Mouse (Mus musculus): ENCODE measurements around the gene Gm49393. TPM values are rescaled to one million over a fixed set of nuclear protein-coding genes. Genes with fewer than 3 reads are reported as not detected.
"Not testable (repeated sequence)": the region's sequence is repeated elsewhere in the genome, so short reads cannot be mapped to it uniquely, and the experiment has no call there.

Gm49393 gene
- polyA plus RNA-seq (2015; fragmentation: Nextera tagmentation; extraction: Ambion mirVana), result not detected in 2 replicates

GRCm38 (mm10) chr13:60935490-60935889, at the start of gene Gm49393:
TSS of gene Gm49393 (minus strand) at chr13:60935590.
- H3K4me3 ChIP-seq; H3K9me3 ChIP-seq; H3K4me2 ChIP-seq (replicated peaks); H3K27me3 ChIP-seq; H3K27ac ChIP-seq (replicated peaks); H3K9ac ChIP-seq (replicated peaks); H3K36me3 ChIP-seq; H3K4me1 ChIP-seq; ATAC-seq (replicated peaks): not testable (repeated sequence)
- WGBS, result 67% methylated on average over 2 of the region's 2 CpGs

- not testable (repeated sequence) for H3K36me3 ChIP-seq; H3K27me3 ChIP-seq; H3K27ac ChIP-seq (replicated peaks); H3K4me2 ChIP-seq (replicated peaks); H3K9ac ChIP-seq (replicated peaks); ATAC-seq (replicated peaks); H3K4me1 ChIP-seq; H3K4me3 ChIP-seq; H3K9me3 ChIP-seq
- 76% methylated on average over 4 of the region's 4 CpGs for WGBS
These were observed 36.9 kb upstream of the Gm49393 start for GRCm38 (mm10) chr13:60972319-60972718.

- not testable (repeated sequence) for H3K36me3 ChIP-seq; H3K9me3 ChIP-seq; H3K4me1 ChIP-seq; H3K27ac ChIP-seq (replicated peaks); H3K27me3 ChIP-seq; H3K4me3 ChIP-seq; H3K4me2 ChIP-seq (replicated peaks); H3K9ac ChIP-seq (replicated peaks); ATAC-seq (replicated peaks)
- 41% methylated on average over 5 of the region's 5 CpGs for WGBS
These were observed 28.6 kb upstream of the Gm49393 start for GRCm38 (mm10) chr13:60963985-60964384.

GRCm38 (mm10) chr13:60961706-60962105, 26.3 kb upstream of the Gm49393 start:
- Histone ChIP-seq H3K36me3 (no peaks in the 10 kb centered on the region), H3K27ac (replicated peaks) (no peak overlapping the region), H3K9me3 (peaks cover 12% of the 10 kb centered on the region; the same call in 1 of the 2 replicates), H3K4me2 (replicated peaks) (no peak overlapping the region), H3K27me3 (no peaks in the 10 kb centered on the region), H3K4me1 (no peaks in the 10 kb centered on the region), H3K4me3 (no peak overlapping the region), H3K9ac (replicated peaks) (no peak overlapping the region)
- 68% methylated on average over 5 of the region's 5 CpGs for WGBS
- ATAC-seq (replicated peaks), result no peak

DNA sequence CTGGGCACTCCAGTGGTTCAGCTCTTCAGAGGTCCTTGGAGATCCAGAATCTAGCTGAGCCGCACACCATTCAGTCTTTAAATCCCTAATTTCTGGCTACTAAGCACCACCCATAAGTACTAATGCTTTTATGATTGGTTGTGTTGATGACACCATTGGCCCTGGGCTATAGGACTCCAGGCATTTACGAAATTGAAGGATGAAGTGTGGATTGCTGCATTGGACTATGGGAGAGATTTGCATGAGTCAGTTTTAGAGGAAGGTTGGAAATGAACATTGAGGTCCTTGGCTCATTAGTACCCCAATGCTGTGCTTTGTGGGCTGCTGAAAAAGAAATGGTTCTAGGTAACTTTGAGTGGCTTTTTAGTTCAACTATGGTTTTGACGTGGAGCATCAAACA, 6.5 kb upstream of the Gm49393 start, which contains the start of gene Tpbpa:
Gene Tpbpa, minus strand, starts transcription at position 101 of the 400 bp plus-strand sequence.
- H3K4me1 ChIP-seq; ATAC-seq (replicated peaks); H3K9me3 ChIP-seq; H3K4me2 ChIP-seq (replicated peaks); H3K27ac ChIP-seq (replicated peaks); H3K4me3 ChIP-seq; H3K36me3 ChIP-seq; H3K9ac ChIP-seq (replicated peaks); H3K27me3 ChIP-seq: not testable (repeated sequence)
- WGBS, result 74% methylated on average over 3 of the region's 3 CpGs

- Histone ChIP-seq H3K4me2 (replicated peaks) (no peak within 1 kb of the TSS), H3K4me3 (no peak within 1 kb of the TSS), H3K9me3 (0 out of 2 replicates have a peak, but pooled peaks cover 3% of the 10 kb centered on the region), H3K27me3 (no peaks in the 10 kb centered on the region), H3K27ac (replicated peaks) (no peak within 1 kb of the TSS), H3K9ac (replicated peaks) (no peak within 1 kb of the TSS), H3K36me3 (no peaks in the 10 kb centered on the region), H3K4me1 (no peaks in the 10 kb centered on the region)
- WGBS, result 77% methylated on average over 5 of the region's 5 CpGs
- no peak for ATAC-seq (replicated peaks)
These were observed 1.1 kb upstream of the Gm49393 start, which contains the start of the genes Gm49391 and Ctla2a for GRCm38 (mm10) chr13:60936500-60936901. TSS of gene Gm49391 (minus strand) at chr13:60936571. TSS of gene Ctla2a (minus strand) at chr13:60936625.

- not testable (repeated sequence) for H3K9ac ChIP-seq (replicated peaks)
- WGBS, result 89% methylated on average over 2 of the region's 2 CpGs
These were observed 30.6 kb downstream of the Gm49393 start, which contains the start of gene Tpbpb for GRCm38 (mm10) chr13:60904780-60905179. TSS of gene Tpbpb (minus strand) at chr13:60904880.

DNA sequence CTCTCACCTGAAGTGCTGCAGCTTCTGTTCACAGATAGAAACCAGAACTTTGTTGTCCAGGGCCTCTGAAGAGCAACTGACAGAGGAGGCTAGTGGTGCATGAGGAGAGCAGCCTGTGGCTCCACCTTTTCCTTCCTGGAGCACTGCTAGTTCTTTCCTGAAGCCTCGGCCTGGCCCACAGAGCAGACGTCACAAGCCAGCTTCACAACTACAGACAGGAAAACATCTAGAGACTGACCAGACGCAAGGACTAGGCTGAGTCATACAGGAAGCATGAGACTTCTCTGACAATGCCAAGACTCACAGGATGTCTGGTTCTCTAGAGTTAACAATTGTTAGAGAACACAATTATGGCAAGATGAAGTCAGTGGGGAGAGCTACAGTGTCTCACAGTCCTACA, 38.1 kb downstream of the Gm49393 start, which contains the start of gene Ctla2b:
Gene Ctla2b, minus strand, starts transcription at position 120 of the 400 bp plus-strand sequence.
- Histone ChIP-seq H3K9me3 (peaks cover 5% of the 10 kb centered on the region; the same call in 1 of the 2 replicates), H3K27ac (replicated peaks) (no peak within 1 kb of the TSS), H3K36me3 (no peaks in the 10 kb centered on the region), H3K4me1 (no peaks in the 10 kb centered on the region), H3K27me3 (no peaks in the 10 kb centered on the region), H3K4me3 (no peak within 1 kb of the TSS), H3K4me2 (replicated peaks) (no peak within 1 kb of the TSS), H3K9ac (replicated peaks) (no peak within 1 kb of the TSS)
- no peak for ATAC-seq (replicated peaks)
- 97% methylated on average over 3 of the region's 3 CpGs for WGBS

More at GRCm38 (mm10) chr13:60904780-60905179, 30.6 kb downstream of the Gm49393 start, which contains the start of gene Tpbpb:
- H3K27me3 ChIP-seq; H3K4me1 ChIP-seq; ATAC-seq (replicated peaks); H3K4me3 ChIP-seq; H3K27ac ChIP-seq (replicated peaks); H3K4me2 ChIP-seq (replicated peaks); H3K36me3 ChIP-seq; H3K9me3 ChIP-seq: not testable (repeated sequence)

- not testable (repeated sequence) for H3K36me3 ChIP-seq; H3K4me1 ChIP-seq; H3K27me3 ChIP-seq; H3K9ac ChIP-seq (replicated peaks); H3K27ac ChIP-seq (replicated peaks); H3K4me2 ChIP-seq (replicated peaks); H3K9me3 ChIP-seq; H3K4me3 ChIP-seq; ATAC-seq (replicated peaks)
- 85% methylated on average over 8 of the region's 8 CpGs for WGBS
These were observed 38.6 kb downstream of the Gm49393 start, which contains the start of gene Gm49392 for GRCm38 (mm10) chr13:60896794-60897193. TSS of gene Gm49392 (minus strand) at chr13:60896894.

DNA sequence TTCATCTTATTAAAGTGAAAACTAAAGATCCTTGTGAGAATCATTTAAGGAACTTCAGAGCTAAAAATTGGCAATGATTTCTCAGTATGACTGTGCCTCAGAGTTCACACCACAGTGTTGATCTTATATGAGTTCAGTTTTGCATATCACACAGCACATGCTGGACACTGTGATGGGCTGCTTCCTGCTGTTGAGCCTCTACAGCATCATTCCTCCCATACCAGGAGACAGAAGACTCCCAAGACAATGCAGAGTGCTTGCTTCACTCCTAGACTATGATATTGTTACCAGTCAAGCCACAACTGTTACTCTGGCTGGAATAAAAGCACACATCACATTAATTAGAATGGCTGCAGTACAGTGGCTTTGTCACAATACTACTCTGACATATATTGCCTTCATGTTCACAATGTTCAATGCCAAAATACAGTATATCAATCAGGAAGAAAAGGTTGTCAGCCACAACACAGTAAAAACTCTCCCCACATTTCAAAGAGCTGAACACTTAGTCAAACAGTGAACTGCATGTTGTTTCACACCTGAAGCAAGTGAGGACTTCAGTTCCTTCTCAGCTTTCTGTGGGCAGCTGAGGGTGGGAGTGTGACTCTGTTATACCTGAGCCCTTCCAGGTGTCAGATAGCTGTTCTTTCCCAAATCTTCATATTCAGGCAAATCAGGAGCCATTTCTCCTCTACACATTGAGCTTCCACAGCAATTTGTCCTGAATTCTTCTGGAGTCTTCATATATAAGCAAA, 39.8 kb downstream of the Gm49393 start:
- H3K36me3 ChIP-seq, result no peaks in the 10 kb centered on the region
- H3K9me3 ChIP-seq, result peaks cover 3% of the 10 kb centered on the region; the same call in 1 of the 2 replicates
- H3K9ac ChIP-seq (replicated peaks), result no peak overlapping the region
- no peak overlapping the region for H3K27ac ChIP-seq (replicated peaks)
- H3K4me3 ChIP-seq, result no peak overlapping the region
- no peaks in the 10 kb centered on the region for H3K27me3 ChIP-seq
- no peak for ATAC-seq (replicated peaks)
- no peaks in the 10 kb centered on the region for H3K4me1 ChIP-seq
- H3K4me2 ChIP-seq (replicated peaks), result no peak overlapping the region

DNA sequence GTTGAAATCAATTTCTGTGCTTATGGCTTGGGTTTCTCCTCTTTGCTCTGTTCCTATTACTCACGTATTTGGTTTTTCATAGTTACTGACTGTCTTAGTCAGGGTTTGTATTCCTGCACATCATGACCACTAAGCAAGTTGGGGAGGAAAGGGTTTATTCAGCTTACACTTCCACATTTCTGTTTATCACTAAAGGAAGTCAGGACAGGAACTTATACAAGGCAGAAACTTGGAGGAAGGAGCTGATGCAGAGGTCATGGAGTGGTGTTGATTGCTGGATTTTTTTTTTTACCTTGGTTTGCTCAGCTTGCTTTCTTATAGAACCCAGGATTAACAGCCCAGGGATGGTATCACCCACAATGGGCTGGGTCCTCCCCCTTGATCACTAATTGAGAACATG, 43.1 kb downstream of the Gm49393 start:
- ATAC-seq (replicated peaks), result no peak
- 96% methylated on average over 1 of the region's 1 CpGs for WGBS
- Histone ChIP-seq H3K9me3 (no peaks in the 10 kb centered on the region), H3K4me2 (replicated peaks) (no peak overlapping the region), H3K4me1 (no peaks in the 10 kb centered on the region), H3K9ac (replicated peaks) (no peak overlapping the region), H3K4me3 (no peak overlapping the region), H3K27me3 (no peaks in the 10 kb centered on the region), H3K36me3 (no peaks in the 10 kb centered on the region), H3K27ac (replicated peaks) (no peak overlapping the region)

DNA sequence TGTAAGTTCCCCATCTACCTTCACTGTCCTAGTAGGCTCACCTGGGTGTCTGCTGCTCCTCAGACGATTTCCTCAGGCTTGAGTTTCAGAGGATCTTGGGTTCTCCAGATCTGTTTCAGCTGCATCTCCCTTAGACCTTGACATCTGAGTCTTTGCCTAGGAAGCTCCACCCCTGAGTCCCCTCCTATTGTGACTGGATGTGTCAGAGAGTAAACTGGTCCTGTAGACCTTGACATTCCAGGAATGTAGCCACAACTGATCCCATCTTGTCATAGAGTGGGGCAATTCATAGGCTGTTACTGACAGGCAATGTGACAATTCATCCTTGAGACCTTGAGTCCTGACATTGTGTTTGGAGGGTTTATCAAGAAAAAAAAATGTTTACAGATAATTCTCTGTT, 71.1 kb downstream of the Gm49393 start, which contains the start of gene 4930486L24Rik:
Gene 4930486L24Rik, minus strand, starts transcription at position 195 of the 400 bp plus-strand sequence.
- 84% methylated on average over 1 of the region's 1 CpGs for WGBS
- no peaks in the 10 kb centered on the region for H3K36me3 ChIP-seq

More for the DNA sequence above, 71.1 kb downstream of the Gm49393 start, which contains the start of gene 4930486L24Rik:
- no peak for ATAC-seq (replicated peaks)
- H3K4me1 ChIP-seq, result no peaks in the 10 kb centered on the region
- no peak within 1 kb of the TSS for H3K4me3 ChIP-seq
- no peak within 1 kb of the TSS for H3K27ac ChIP-seq (replicated peaks)
- no peaks in the 10 kb centered on the region for H3K27me3 ChIP-seq
- no peak within 1 kb of the TSS for H3K4me2 ChIP-seq (replicated peaks)
- H3K9ac ChIP-seq (replicated peaks), result no peak within 1 kb of the TSS
- no peaks in the 10 kb centered on the region for H3K9me3 ChIP-seq

Measured in forebrain, embryonic 15.5 days (tissue).